Mouse (Mus musculus): Measurements from ENCODE around the gene Fbxw4. TPM values are rescaled to one million over a fixed set of nuclear protein-coding genes. Genes with fewer than 3 reads are reported as not detected.

The Fbxw4 gene
- polyA plus RNA-seq, 1 experiment: 43.0 TPM

DNA sequence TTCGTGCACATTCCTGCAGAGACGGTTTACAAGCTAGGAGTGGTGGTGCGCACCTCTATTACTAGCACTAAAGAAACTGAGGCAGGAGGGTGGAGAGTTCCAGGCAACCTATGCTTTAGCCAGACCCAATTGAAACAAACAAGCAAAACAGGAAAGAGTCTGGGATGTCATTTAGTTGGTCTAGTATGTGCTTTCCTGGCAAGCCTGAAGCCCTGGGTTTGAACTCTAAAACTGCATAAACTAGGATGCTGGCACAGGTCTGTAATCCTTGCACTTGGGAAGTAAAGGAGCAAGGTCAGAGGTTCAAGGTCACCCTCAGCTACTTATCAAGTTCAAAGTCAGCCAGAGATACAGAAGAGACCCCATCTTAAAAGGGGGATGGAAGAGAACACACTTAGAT lies 118.1 kb downstream of the Fbxw4 start:
- TF ChIP-seq CTCF (conservative IDR thresholded peaks at IDR 0.05; ENCODE audit: insufficient read depth, insufficient read length, low read depth, low read length) (no peak), POLR2A (IDR thresholded peaks at IDR 0.05; ENCODE audit: low read depth, low read length) (no peak)
- DNase-seq: no peak
- Histone ChIP-seq H3K27me3 (replicated peaks; ENCODE audit: control insufficient read depth, insufficient read depth, low read length) (no peaks in the 10 kb centered on the region), H3K4me1 (ENCODE audit: control insufficient read depth, insufficient read depth, low read length) (no peaks in the 10 kb centered on the region), H3K27ac (ENCODE audit: insufficient read depth, low read depth, low read length) (no peak overlapping the region), H3K4me3 (ENCODE audit: insufficient read depth, low read depth, low read length) (no peak overlapping the region; the same call in 1 of the 2 replicates), H3K36me3 (ENCODE audit: control insufficient read depth, insufficient read depth, low read length) (no peaks in the 10 kb centered on the region)
- 50% methylated on average over 3 of the region's 3 CpGs for WGBS

DNA sequence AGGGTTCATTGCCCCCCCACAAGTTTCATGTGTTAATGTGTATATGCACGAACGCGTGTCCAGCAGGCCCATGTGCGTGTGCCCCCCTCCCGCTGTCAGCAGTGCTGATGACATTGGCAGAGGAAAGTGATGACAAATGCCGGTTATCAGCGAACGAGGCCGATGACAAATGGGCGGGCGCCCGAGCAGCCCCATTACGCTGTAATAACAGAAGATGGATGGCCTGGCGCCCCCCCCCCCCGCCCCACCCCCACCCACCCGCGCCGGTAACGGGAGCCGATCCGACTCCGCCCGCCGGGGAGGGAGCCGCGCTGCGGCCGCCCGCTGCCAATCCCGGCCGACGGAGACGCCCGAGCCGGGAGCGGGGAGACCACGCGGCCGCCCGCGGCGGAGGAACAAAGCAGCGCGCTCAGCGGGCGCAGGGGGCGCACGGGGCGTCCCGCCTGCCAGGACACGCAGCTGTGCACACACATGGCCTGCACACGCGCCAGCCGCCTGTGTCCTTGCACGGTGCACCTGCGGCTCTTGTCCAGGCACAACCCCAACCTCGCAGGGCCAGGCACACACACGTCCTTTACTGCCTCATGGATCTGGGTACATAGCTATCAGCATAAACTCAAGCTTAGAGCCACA lies 118.6 kb downstream of the Fbxw4 start:
- DNase-seq: peak; percentile 19
- Histone ChIP-seq H3K4me1 (ENCODE audit: control insufficient read depth, insufficient read depth, low read length) (no peaks in the 10 kb centered on the region), H3K4me3 (ENCODE audit: insufficient read depth, low read depth, low read length) (peak overlapping the region; percentile 26; the same call in 1 of the 2 replicates)

DNA sequence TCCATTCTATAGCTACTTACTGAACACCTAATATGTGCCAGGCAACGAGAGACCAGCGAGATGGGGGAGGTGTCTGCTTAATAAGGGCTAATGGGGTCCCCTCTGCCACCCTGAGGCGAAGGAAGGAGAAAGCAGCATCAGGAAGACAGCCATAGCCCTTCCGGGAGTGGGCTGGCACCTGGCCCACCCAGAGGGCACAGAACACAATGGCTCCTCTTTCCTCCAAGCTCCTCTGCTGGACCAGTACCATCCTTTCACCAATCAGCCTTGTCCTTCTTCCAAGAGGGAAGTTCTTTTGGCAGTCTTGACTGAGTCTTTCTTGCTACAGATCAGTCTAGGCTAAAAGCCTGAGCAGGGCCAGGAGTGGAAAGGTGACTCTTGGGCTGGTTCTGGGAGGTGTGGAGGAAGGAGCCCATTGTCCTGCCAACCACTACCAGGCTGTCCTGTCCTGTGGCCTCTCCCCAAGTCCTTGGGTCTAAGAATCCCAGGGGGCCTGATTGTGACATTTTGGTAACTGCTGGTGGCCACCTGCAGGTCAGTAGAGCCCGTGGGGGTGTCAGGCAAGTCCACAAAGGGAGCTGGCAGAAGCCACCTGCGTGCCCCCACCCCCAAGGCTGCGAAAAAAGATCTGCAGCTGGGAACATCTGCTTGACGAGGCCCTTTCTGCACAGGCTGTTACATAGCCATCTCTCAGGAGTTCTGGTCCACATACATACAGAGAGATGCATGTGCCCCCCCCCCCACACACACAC lies 119.3 kb downstream of the Fbxw4 start:
- TF ChIP-seq CTCF (conservative IDR thresholded peaks at IDR 0.05; ENCODE audit: insufficient read depth, insufficient read length, low read depth, low read length) (no peak), POLR2A (IDR thresholded peaks at IDR 0.05; ENCODE audit: low read depth, low read length) (no peak)
- no peak for DNase-seq
- Histone ChIP-seq H3K27ac (ENCODE audit: insufficient read depth, low read depth, low read length) (no peak overlapping the region), H3K27me3 (replicated peaks; ENCODE audit: control insufficient read depth, insufficient read depth, low read length) (no peaks in the 10 kb centered on the region), H3K36me3 (ENCODE audit: control insufficient read depth, insufficient read depth, low read length) (no peaks in the 10 kb centered on the region), H3K4me3 (ENCODE audit: insufficient read depth, low read depth, low read length) (no peak overlapping the region), H3K4me1 (ENCODE audit: control insufficient read depth, insufficient read depth, low read length) (no peaks in the 10 kb centered on the region)
- 50% methylated on average over 8 of the region's 8 CpGs for WGBS

More for the DNA sequence above, 118.6 kb downstream of the Fbxw4 start:
- no peak overlapping the region for H3K27ac ChIP-seq (ENCODE audit: insufficient read depth, low read depth, low read length)
- no peaks in the 10 kb centered on the region for H3K36me3 ChIP-seq (ENCODE audit: control insufficient read depth, insufficient read depth, low read length)
- WGBS: 2% methylated on average over 56 of the region's 58 CpGs
- no peaks in the 10 kb centered on the region for H3K27me3 ChIP-seq (replicated peaks; ENCODE audit: control insufficient read depth, insufficient read depth, low read length)
- TF ChIP-seq CTCF (conservative IDR thresholded peaks at IDR 0.05; ENCODE audit: insufficient read depth, insufficient read length, low read depth, low read length) (no peak), POLR2A (IDR thresholded peaks at IDR 0.05; ENCODE audit: low read depth, low read length) (no peak)

DNA sequence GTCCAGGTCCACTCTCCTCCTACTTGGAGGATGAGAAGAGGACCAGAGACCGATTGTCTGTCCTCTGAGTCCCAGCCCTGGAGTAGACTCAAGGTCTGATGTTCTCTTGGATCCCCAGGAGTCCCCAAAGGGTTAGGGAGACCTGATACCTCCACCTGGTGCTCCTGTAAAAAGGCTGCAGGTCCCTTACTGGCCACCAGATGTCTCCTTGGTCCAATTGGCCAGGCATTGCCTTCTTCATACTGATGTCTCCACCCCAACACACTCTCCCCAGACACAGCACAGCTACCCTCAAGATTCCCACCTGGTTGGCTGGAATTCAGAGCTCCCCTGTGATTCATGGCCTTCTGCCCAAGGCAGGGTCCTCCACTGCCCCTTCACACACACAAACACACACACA lies 122.6 kb downstream of the Fbxw4 start:
- peak; percentile 69 for DNase-seq
- H3K27me3 ChIP-seq (replicated peaks; ENCODE audit: control insufficient read depth, insufficient read depth, low read length): no peaks in the 10 kb centered on the region

DNA sequence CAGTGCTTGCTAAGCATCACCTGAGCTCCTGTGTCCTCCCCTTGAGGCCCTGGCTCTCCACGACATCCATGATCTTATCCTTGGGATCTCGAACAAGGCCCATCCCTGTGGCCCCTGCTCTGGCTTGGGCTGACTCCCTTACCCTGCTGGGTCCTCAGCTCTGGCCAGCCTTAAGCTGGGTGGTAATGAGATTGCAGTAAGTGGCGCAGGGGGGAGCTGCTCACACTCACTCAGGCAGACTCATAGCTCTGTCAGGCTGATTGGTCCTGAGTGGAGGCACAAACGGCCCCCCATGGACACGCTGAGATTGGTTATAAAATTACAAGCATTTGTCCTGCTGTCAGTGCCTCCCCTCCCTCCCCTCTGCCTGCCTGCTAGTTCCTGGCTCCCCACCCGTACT lies 124.2 kb downstream of the Fbxw4 start:
- no peak for TF ChIP-seq CTCF (conservative IDR thresholded peaks at IDR 0.05; ENCODE audit: insufficient read depth, insufficient read length, low read depth, low read length)
- no peak for TF ChIP-seq POLR2A (IDR thresholded peaks at IDR 0.05; ENCODE audit: low read depth, low read length)
- H3K4me1 ChIP-seq (ENCODE audit: control insufficient read depth, insufficient read depth, low read length): no peaks in the 10 kb centered on the region
- H3K36me3 ChIP-seq (ENCODE audit: control insufficient read depth, insufficient read depth, low read length): no peaks in the 10 kb centered on the region
- H3K27ac ChIP-seq (ENCODE audit: insufficient read depth, low read depth, low read length): no peak overlapping the region
- DNase-seq: no peak
- no peaks in the 10 kb centered on the region for H3K27me3 ChIP-seq (replicated peaks; ENCODE audit: control insufficient read depth, insufficient read depth, low read length)
- WGBS: 56% methylated on average over 6 of the region's 6 CpGs
- H3K4me3 ChIP-seq (ENCODE audit: insufficient read depth, low read depth, low read length): no peak overlapping the region

More for the DNA sequence above, 122.6 kb downstream of the Fbxw4 start:
- no peaks in the 10 kb centered on the region for H3K4me1 ChIP-seq (ENCODE audit: control insufficient read depth, insufficient read depth, low read length)
- no peak overlapping the region for H3K27ac ChIP-seq (ENCODE audit: insufficient read depth, low read depth, low read length)
- 37% methylated on average over 1 of the region's 1 CpGs for WGBS
- peak; percentile 84 for TF ChIP-seq CTCF (conservative IDR thresholded peaks at IDR 0.05; ENCODE audit: insufficient read depth, insufficient read length, low read depth, low read length)
- TF ChIP-seq POLR2A (IDR thresholded peaks at IDR 0.05; ENCODE audit: low read depth, low read length): no peak
- H3K36me3 ChIP-seq (ENCODE audit: control insufficient read depth, insufficient read depth, low read length): no peaks in the 10 kb centered on the region
- no peak overlapping the region for H3K4me3 ChIP-seq (ENCODE audit: insufficient read depth, low read depth, low read length)

DNA sequence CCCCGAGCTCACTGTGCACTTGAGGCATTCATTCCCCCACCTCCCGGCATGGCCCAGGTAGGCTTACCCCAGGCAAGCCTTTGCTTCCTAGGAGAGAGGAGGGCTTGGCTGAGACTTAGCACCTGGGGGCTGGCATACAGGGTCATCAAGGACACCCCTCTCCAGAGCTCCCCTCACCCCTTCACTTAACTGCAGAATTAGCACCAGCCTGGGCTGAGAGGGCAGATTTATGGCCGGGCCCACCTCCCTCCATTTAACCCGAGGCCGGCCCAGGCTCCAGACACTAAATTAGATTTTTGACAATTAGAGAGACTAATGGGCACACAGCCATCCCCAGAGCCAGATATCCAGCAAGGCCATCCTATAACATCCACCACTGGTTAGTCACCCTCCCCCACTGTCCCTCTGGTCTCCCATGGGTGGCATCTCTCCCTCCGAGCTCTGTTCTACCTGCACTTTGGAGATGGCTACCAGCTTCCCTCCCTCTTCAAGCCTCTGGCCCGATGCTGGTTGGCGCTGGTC lies 124.8 kb downstream of the Fbxw4 start:
- no peak overlapping the region for H3K27ac ChIP-seq (ENCODE audit: insufficient read depth, low read depth, low read length)
- no peaks in the 10 kb centered on the region for H3K4me1 ChIP-seq (ENCODE audit: control insufficient read depth, insufficient read depth, low read length)
- no peak for DNase-seq
- no peaks in the 10 kb centered on the region for H3K27me3 ChIP-seq (replicated peaks; ENCODE audit: control insufficient read depth, insufficient read depth, low read length)
- 57% methylated on average over 8 of the region's 8 CpGs for WGBS
- H3K4me3 ChIP-seq (ENCODE audit: insufficient read depth, low read depth, low read length): no peak overlapping the region
- no peaks in the 10 kb centered on the region for H3K36me3 ChIP-seq (ENCODE audit: control insufficient read depth, insufficient read depth, low read length)
- no peak for TF ChIP-seq POLR2A (IDR thresholded peaks at IDR 0.05; ENCODE audit: low read depth, low read length)
- TF ChIP-seq CTCF (conservative IDR thresholded peaks at IDR 0.05; ENCODE audit: insufficient read depth, insufficient read length, low read depth, low read length): no peak

DNA sequence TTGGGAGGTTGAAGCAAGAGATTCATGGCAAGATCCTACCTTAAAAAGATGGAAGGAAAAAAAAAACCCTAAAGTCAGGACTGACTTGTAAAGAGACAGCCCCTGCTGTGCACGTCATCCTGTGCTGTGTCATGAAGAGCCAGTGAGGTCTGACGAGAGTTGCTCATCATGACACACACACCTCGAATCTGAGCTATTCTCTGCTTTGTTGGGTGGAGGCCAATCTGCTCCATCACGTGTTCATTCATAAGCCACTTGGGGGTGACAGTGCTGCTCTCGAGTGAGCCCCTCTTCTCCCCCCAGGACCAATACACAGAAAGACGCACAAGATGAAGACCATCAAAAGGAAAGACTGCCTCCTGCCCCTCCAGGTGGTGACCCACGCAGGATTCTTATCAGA lies 126.5 kb downstream of the Fbxw4 start:
- no peaks in the 10 kb centered on the region; the same call in 1 of the 2 replicates for H3K36me3 ChIP-seq (ENCODE audit: control insufficient read depth, insufficient read depth, low read length)
- no peak overlapping the region for H3K4me3 ChIP-seq (ENCODE audit: insufficient read depth, low read depth, low read length)
- TF ChIP-seq CTCF (conservative IDR thresholded peaks at IDR 0.05; ENCODE audit: insufficient read depth, insufficient read length, low read depth, low read length): no peak
- no peak for TF ChIP-seq POLR2A (IDR thresholded peaks at IDR 0.05; ENCODE audit: low read depth, low read length)
- no peak overlapping the region for H3K27ac ChIP-seq (ENCODE audit: insufficient read depth, low read depth, low read length)
- H3K27me3 ChIP-seq (replicated peaks; ENCODE audit: control insufficient read depth, insufficient read depth, low read length): no peaks in the 10 kb centered on the region
- DNase-seq: no peak
- WGBS: 65% methylated on average over 7 of the region's 7 CpGs
- H3K4me1 ChIP-seq (ENCODE audit: control insufficient read depth, insufficient read depth, low read length): no peaks in the 10 kb centered on the region

Data from kidney, adult 2 months (tissue).